Mouse (Mus musculus): ENCODE data around the gene Ptpn5.

DNA sequence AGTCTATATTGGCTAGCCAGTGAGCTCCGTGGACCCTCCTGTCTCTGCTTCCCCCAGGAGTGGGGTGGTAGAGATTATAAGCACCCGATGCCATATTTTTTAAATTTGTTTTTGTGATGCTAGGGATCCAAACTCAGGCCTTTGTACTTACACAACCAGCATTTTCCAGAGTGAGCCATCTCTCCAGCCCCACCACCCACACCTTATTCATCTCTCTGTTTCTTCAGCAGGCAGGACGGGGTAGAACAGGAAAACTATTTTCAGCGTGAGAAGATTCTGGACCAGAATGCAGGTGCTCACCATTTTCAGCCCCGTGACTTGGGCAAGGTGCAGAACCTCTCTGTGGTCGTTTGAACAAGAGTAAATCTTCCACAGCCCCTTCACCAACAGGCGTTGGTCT lies 34.2 kb downstream of the Ptpn5 start:
- no peak for TF ChIP-seq CTCF (IDR thresholded peaks at IDR 0.05; ENCODE audit: low read depth, low read length)
- no peak for TF ChIP-seq POLR2A (IDR thresholded peaks at IDR 0.05; ENCODE audit: borderline replicate concordance, low read depth, low read length)
